Mouse (Mus musculus): ENCODE measurements around the gene Gm37240. TPM values are rescaled to one million over a fixed set of nuclear protein-coding genes. Genes with fewer than 3 reads are reported as not detected.

Gene Gm37240
- polyA plus RNA-seq, 1 experiment from 2014 or later, result 3.2 TPM

GRCm38 (mm10) chr3:84602759-84603158, 1284.6 kb downstream of the Gm37240 start:
- no peak for ATAC-seq (replicated peaks; ENCODE audit: insufficient number of reproducible peaks, low FRiP score, low TSS enrichment, low read depth)
- DNase-seq (ENCODE audit: low spot score), result no peak
- H3K27ac ChIP-seq (replicated peaks; ENCODE audit: low read depth, low read length), result no peak overlapping the region
- H3K9me3 ChIP-seq (replicated peaks; ENCODE audit: control insufficient read depth, low read length), result no peaks in the 10 kb centered on the region
- H3K27me3 ChIP-seq (ENCODE audit: control insufficient read depth, insufficient read depth, low read length), result no peaks in the 10 kb centered on the region
- H3K36me3 ChIP-seq (replicated peaks; ENCODE audit: control insufficient read depth, insufficient read depth, low read depth, low read length), result no peaks in the 10 kb centered on the region
- no peak overlapping the region for H3K4me2 ChIP-seq (ENCODE audit: low read depth, low read length)
- H3K4me1 ChIP-seq (ENCODE audit: control insufficient read depth, insufficient read depth, low read length), result no peaks in the 10 kb centered on the region
- H3K4me3 ChIP-seq (ENCODE audit: low read depth, low read length), result no peak overlapping the region
- 96% methylated on average over 2 of the region's 2 CpGs for WGBS
- H3K9ac ChIP-seq (replicated peaks; ENCODE audit: low read length), result no peak overlapping the region

GRCm38 (mm10) chr3:84601870-84602495, 1285.3 kb downstream of the Gm37240 start:
- H3K4me3 ChIP-seq (ENCODE audit: low read depth, low read length), result no peak overlapping the region
- H3K36me3 ChIP-seq (replicated peaks; ENCODE audit: control insufficient read depth, insufficient read depth, low read depth, low read length), result no peaks in the 10 kb centered on the region
- H3K27me3 ChIP-seq (ENCODE audit: control insufficient read depth, insufficient read depth, low read length), result no peaks in the 10 kb centered on the region
- H3K9me3 ChIP-seq (replicated peaks; ENCODE audit: control insufficient read depth, low read length), result no peaks in the 10 kb centered on the region
- H3K9ac ChIP-seq (replicated peaks; ENCODE audit: low read length), result no peak overlapping the region
- DNase-seq (ENCODE audit: low spot score), result no peak
- WGBS, result 78% methylated on average over 9 of the region's 9 CpGs
- no peaks in the 10 kb centered on the region for H3K4me1 ChIP-seq (ENCODE audit: control insufficient read depth, insufficient read depth, low read length)
- H3K4me2 ChIP-seq (ENCODE audit: low read depth, low read length), result no peak overlapping the region
- H3K27ac ChIP-seq (replicated peaks; ENCODE audit: low read depth, low read length), result no peak overlapping the region
- no peak for ATAC-seq (replicated peaks; ENCODE audit: insufficient number of reproducible peaks, low FRiP score, low TSS enrichment, low read depth)

GRCm38 (mm10) chr3:84598756-84599155, 1288.6 kb downstream of the Gm37240 start:
- WGBS, result 81% methylated on average over 6 of the region's 6 CpGs

GRCm38 (mm10) chr3:84597996-84598734, 1289.2 kb downstream of the Gm37240 start:
- no peaks in the 10 kb centered on the region for H3K9me3 ChIP-seq (replicated peaks; ENCODE audit: control insufficient read depth, low read length)
- H3K27ac ChIP-seq (replicated peaks; ENCODE audit: low read depth, low read length), result no peak overlapping the region
- 83% methylated on average over 6 of the region's 6 CpGs for WGBS
- H3K27me3 ChIP-seq (ENCODE audit: control insufficient read depth, insufficient read depth, low read length), result no peaks in the 10 kb centered on the region
- ATAC-seq (replicated peaks; ENCODE audit: insufficient number of reproducible peaks, low FRiP score, low TSS enrichment, low read depth) (no peak), DNase-seq (ENCODE audit: low spot score) (no peak)
- no peak overlapping the region for H3K4me2 ChIP-seq (ENCODE audit: low read depth, low read length)
- H3K36me3 ChIP-seq (replicated peaks; ENCODE audit: control insufficient read depth, insufficient read depth, low read depth, low read length), result no peaks in the 10 kb centered on the region
- H3K4me1 ChIP-seq (ENCODE audit: control insufficient read depth, insufficient read depth, low read length), result no peaks in the 10 kb centered on the region
- H3K4me3 ChIP-seq (ENCODE audit: low read depth, low read length), result no peak overlapping the region
- no peak overlapping the region for H3K9ac ChIP-seq (replicated peaks; ENCODE audit: low read length)

More at GRCm38 (mm10) chr3:84598756-84599155, 1288.6 kb downstream of the Gm37240 start:
- no peaks in the 10 kb centered on the region for H3K9me3 ChIP-seq (replicated peaks; ENCODE audit: control insufficient read depth, low read length)
- no peak overlapping the region for H3K27ac ChIP-seq (replicated peaks; ENCODE audit: low read depth, low read length)
- no peaks in the 10 kb centered on the region for H3K36me3 ChIP-seq (replicated peaks; ENCODE audit: control insufficient read depth, insufficient read depth, low read depth, low read length)
- H3K4me2 ChIP-seq (ENCODE audit: low read depth, low read length), result no peak overlapping the region
- no peaks in the 10 kb centered on the region for H3K4me1 ChIP-seq (ENCODE audit: control insufficient read depth, insufficient read depth, low read length)
- DNase-seq (ENCODE audit: low spot score) (no peak), ATAC-seq (replicated peaks; ENCODE audit: insufficient number of reproducible peaks, low FRiP score, low TSS enrichment, low read depth) (no peak)
- no peak overlapping the region for H3K4me3 ChIP-seq (ENCODE audit: low read depth, low read length)
- H3K9ac ChIP-seq (replicated peaks; ENCODE audit: low read length), result no peak overlapping the region
- no peaks in the 10 kb centered on the region for H3K27me3 ChIP-seq (ENCODE audit: control insufficient read depth, insufficient read depth, low read length)

DNA sequence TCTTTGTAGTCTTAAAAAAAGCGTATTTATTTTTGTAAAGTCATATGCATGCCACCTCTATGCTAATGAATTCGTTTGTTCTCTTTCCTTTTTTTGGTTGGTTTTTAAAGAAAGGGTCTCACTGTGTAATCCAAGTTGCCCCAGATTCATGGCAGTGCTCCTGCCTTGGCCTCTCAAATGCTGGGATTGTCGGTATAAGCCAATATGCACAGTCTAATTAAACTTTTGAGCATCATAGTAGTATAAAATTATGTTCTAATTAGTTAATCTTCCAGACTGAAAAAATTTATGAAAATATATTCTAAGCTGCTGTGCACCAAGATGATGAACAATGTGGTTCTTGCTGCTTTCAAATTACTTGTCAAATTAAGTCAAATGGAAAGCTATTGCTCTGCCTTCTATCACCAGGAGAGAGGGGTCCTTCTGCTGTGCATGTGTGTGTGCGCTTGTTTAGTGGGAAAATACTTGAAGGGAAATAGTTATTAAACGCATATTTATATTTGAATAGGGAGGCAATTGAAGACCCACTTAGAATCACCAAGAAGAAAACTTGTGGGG, 1291.6 kb downstream of the Gm37240 start:
- Histone ChIP-seq H3K4me2 (ENCODE audit: low read depth, low read length) (no peak overlapping the region), H3K36me3 (replicated peaks; ENCODE audit: control insufficient read depth, insufficient read depth, low read depth, low read length) (no peaks in the 10 kb centered on the region), H3K27ac (replicated peaks; ENCODE audit: low read depth, low read length) (no peak overlapping the region), H3K4me1 (ENCODE audit: control insufficient read depth, insufficient read depth, low read length) (no peaks in the 10 kb centered on the region), H3K9ac (replicated peaks; ENCODE audit: low read length) (no peak overlapping the region), H3K27me3 (ENCODE audit: control insufficient read depth, insufficient read depth, low read length) (no peaks in the 10 kb centered on the region), H3K4me3 (ENCODE audit: low read depth, low read length) (no peak overlapping the region), H3K9me3 (replicated peaks; ENCODE audit: control insufficient read depth, low read length) (no peaks in the 10 kb centered on the region)
- no peak for ATAC-seq (replicated peaks; ENCODE audit: insufficient number of reproducible peaks, low FRiP score, low TSS enrichment, low read depth)
- DNase-seq (ENCODE audit: low spot score), result no peak
- WGBS, result 51% methylated on average over 5 of the region's 5 CpGs

DNA sequence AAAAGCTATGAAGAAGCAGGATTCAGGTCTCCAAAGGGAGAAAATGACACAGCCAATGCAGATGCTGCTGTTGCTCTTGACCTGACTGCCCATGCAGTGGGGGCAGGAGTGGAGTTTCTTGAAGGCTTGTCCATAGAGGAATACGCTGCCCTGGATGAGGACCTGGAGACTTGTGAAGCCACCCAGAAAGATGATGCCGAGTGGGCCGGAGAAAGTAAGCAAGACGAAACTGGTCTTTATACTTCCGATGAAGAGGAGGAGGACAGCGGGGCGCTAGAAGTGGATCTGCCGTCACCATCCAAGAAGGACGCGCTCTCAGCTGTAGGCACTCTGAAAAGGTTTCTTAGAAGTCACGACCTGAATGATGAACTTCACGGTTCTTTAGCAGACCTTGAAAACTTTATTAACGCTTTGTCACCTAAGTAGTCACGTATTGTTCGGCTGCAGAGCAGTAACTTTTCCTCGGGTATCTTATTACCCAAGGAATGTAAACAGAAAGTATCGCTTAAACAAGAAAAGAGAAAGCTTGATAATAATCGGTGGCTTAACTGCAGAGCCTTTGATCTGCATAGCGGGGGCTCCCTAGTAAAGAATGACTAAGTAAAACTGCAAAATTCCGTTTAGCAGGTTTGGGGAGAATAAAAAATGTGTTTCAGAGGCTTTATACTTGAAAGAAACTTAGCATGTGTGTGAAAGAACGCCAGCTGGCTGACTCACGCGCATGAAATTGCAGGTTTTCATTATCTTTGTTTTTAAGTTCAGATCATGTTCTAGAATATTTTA, 1292.2 kb downstream of the Gm37240 start:
- Histone ChIP-seq H3K36me3 (replicated peaks; ENCODE audit: control insufficient read depth, insufficient read depth, low read depth, low read length) (no peaks in the 10 kb centered on the region), H3K4me1 (ENCODE audit: control insufficient read depth, insufficient read depth, low read length) (no peaks in the 10 kb centered on the region), H3K4me2 (ENCODE audit: low read depth, low read length) (peak overlapping the region; percentile 19; the same call in 1 of the 2 replicates), H3K27me3 (ENCODE audit: control insufficient read depth, insufficient read depth, low read length) (no peaks in the 10 kb centered on the region), H3K9me3 (replicated peaks; ENCODE audit: control insufficient read depth, low read length) (no peaks in the 10 kb centered on the region), H3K9ac (replicated peaks; ENCODE audit: low read length) (no peak overlapping the region), H3K27ac (replicated peaks; ENCODE audit: low read depth, low read length) (no peak overlapping the region), H3K4me3 (ENCODE audit: low read depth, low read length) (peak overlapping the region; percentile 11; the same call in 1 of the 2 replicates)
- 18% methylated on average over 23 of the region's 23 CpGs for WGBS
- ATAC-seq (replicated peaks; ENCODE audit: insufficient number of reproducible peaks, low FRiP score, low TSS enrichment, low read depth), result no peak
- peak; percentile 44 for DNase-seq (ENCODE audit: low spot score)

DNA sequence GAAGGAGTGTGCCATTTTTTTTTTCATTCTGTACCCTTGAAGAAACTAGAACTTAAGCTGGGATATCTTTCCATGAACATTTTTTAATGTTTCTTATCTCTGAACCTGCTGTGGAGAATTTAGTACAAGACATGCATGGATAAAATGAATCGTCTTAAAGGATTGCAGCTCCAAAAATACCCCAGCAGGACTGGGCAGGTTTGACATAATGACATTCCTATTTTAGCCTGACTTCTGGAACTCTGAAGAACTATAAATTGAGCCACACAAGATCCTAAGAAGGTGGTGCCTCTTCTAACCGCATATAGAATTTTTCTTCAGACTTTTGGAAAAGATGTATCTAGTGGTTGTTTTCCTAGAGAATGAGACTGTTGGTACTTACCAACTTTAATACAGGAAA, 1294.0 kb downstream of the Gm37240 start, which contains the start of gene Tigd4:
TSS of gene Tigd4 (plus strand) at position 301 of the 400 bp plus-strand sequence.
- no peaks in the 10 kb centered on the region for H3K36me3 ChIP-seq (replicated peaks; ENCODE audit: control insufficient read depth, insufficient read depth, low read depth, low read length)
- 89% methylated on average over 2 of the region's 2 CpGs for WGBS
- H3K27ac ChIP-seq (replicated peaks; ENCODE audit: low read depth, low read length), result no peak within 1 kb of the TSS
- H3K4me1 ChIP-seq (ENCODE audit: control insufficient read depth, insufficient read depth, low read length), result no peaks in the 10 kb centered on the region
- DNase-seq (ENCODE audit: low spot score) (no peak), ATAC-seq (replicated peaks; ENCODE audit: insufficient number of reproducible peaks, low FRiP score, low TSS enrichment, low read depth) (no peak)
- no peak within 1 kb of the TSS for H3K4me3 ChIP-seq (ENCODE audit: low read depth, low read length)
- H3K9ac ChIP-seq (replicated peaks; ENCODE audit: low read length), result no peak within 1 kb of the TSS
- H3K9me3 ChIP-seq (replicated peaks; ENCODE audit: control insufficient read depth, low read length), result no peaks in the 10 kb centered on the region
- H3K27me3 ChIP-seq (ENCODE audit: control insufficient read depth, insufficient read depth, low read length), result no peaks in the 10 kb centered on the region
- no peak within 1 kb of the TSS for H3K4me2 ChIP-seq (ENCODE audit: low read depth, low read length)
